Mouse (Mus musculus): ENCODE data around the gene Cpa1.

Cpa1 gene

GRCm38 (mm10) chr6:30673764-30674561 is 34.9 kb downstream of the Cpa1 start:
- DNase-seq (ENCODE audit: low spot score in 2 of 2), result peak in 1 of 2 experiments; percentile 32

- no peak for DNase-seq (ENCODE audit: low spot score in 2 of 2)
Observed at GRCm38 (mm10) chr6:30674714-30675280, 35.8 kb downstream of the Cpa1 start.

- no peak for DNase-seq (ENCODE audit: low spot score in 2 of 2)
Observed at GRCm38 (mm10) chr6:30675281-30675771, 36.3 kb downstream of the Cpa1 start.

GRCm38 (mm10) chr6:30676506-30676905 is 37.5 kb downstream of the Cpa1 start:
- no peak for DNase-seq (ENCODE audit: low spot score in 2 of 2)

- DNase-seq (ENCODE audit: low spot score in 2 of 2), result no peak
Observed at GRCm38 (mm10) chr6:30677591-30677990, 38.6 kb downstream of the Cpa1 start.

- no peak for DNase-seq (ENCODE audit: low spot score in 2 of 2)
Observed at GRCm38 (mm10) chr6:30678482-30678881, 39.5 kb downstream of the Cpa1 start.

- no peak for DNase-seq (ENCODE audit: low spot score in 2 of 2)
Observed at GRCm38 (mm10) chr6:30679567-30679966, 40.5 kb downstream of the Cpa1 start.

- no peak for DNase-seq (ENCODE audit: low spot score in 2 of 2)
Observed at GRCm38 (mm10) chr6:30680442-30680841, 41.4 kb downstream of the Cpa1 start.

- peak in 1 of 2 experiments; percentile 36 for DNase-seq (ENCODE audit: low spot score in 2 of 2)
Observed at GRCm38 (mm10) chr6:30681935-30682900, 43.2 kb downstream of the Cpa1 start.

GRCm38 (mm10) chr6:30684570-30684969 is 45.6 kb downstream of the Cpa1 start:
- DNase-seq (ENCODE audit: low spot score in 2 of 2), result no peak

- no peak for DNase-seq (ENCODE audit: low spot score in 2 of 2)
Observed at GRCm38 (mm10) chr6:30687198-30687597, 48.2 kb downstream of the Cpa1 start.

- no peak for DNase-seq (ENCODE audit: low spot score in 2 of 2)
Observed at GRCm38 (mm10) chr6:30692826-30693225, 53.8 kb downstream of the Cpa1 start.

- peak; percentile 95 for DNase-seq (ENCODE audit: low spot score in 2 of 2)
Observed at GRCm38 (mm10) chr6:30693350-30693991, 54.5 kb downstream of the Cpa1 start, which contains the start of gene Cep41. Cep41 (minus strand) TSS chr6:30693749.

- DNase-seq (ENCODE audit: low spot score in 2 of 2), result no peak
Observed at GRCm38 (mm10) chr6:30694209-30694608, 55.2 kb downstream of the Cpa1 start.

Data from urinary bladder, postnatal 4 days (tissue).